Mouse (Mus musculus) bone marrow macrophage, adult 2 months (primary cell): ENCODE results near the gene Tap1. TPM values are rescaled to one million over a fixed set of nuclear protein-coding genes. Genes with fewer than 3 reads are reported as not detected.
A peak's percentile ranks its signal among the peaks of the same experiment; 100 is the strongest.

ENCODE experiments used
- H3K27ac ChIP-seq: 2 replicates; pipeline ENCODE4 v1.5.1; 2012; ENCODE audit warnings: low read depth, low read length; ENCODE audit not compliant: insufficient read depth
- H3K4me1 ChIP-seq: 2 replicates; pipeline ENCODE4 v1.6.1; 2012; ENCODE audit warnings: low read length; ENCODE audit not compliant: control insufficient read depth, insufficient read depth
- H3K4me3 ChIP-seq: 2 replicates; pipeline ENCODE4 v1.5.1; 2012; ENCODE audit warnings: mild to moderate bottlenecking, low read length, moderate library complexity; ENCODE audit not compliant: insufficient read depth
- CTCF ChIP-seq: IDR thresholded peaks from 2 replicates; pipeline ENCODE4 v1.5.1; 2012; ENCODE audit warnings: low read depth, mild to moderate bottlenecking, low read length, moderate library complexity
- POLR2A ChIP-seq: IDR thresholded peaks from 2 replicates; pipeline ENCODE4 v1.6.1; 2012; ENCODE audit warnings: mild to moderate bottlenecking, low read depth, low read length, borderline replicate concordance
- polyA plus RNA-seq: library from polyadenylated mRNA; stranded (reverse); fragments of >200 nt; gene quantifications from 2 replicates; pipeline ENCODE4 v1.2.4, GENCODE M21; 2012; ENCODE audit not compliant: missing spikeins, insufficient read depth, insufficient read length

Gene Tap1
- polyA plus RNA-seq, 1 experiment: 60.8 TPM

DNA sequence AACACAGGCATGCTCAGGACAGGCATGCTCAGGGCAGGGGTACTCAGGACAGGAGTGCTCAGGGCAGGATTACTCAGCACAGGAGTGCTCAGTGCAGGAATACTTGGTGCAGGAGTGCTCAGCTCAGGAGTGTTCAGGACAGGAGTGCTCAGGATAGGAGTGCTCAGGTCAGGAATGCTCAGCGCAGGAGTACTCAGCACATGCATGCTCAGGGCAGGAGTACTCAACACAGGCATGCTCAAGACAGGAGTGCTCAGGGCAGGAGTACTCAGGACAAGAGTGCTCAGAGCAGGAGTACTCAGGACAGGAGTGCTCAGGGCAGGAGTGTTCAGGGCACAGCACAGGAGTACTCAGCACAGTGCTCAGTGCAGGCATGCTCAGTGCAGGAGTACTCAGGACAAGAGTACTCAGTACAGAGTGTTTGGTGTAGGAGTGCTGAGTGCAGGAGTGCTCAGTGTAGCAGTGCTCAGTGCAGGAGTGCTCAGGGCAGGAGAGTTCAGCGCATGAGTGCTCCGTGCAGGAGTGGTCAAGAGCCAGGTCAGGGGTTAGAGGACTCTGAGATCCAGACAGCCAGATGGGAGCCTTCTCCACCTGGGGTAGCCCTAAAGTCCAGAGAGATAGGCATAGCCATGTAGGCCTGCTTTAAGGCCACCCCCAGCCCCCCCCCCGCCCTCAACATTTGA lies 15.5 kb downstream of the Tap1 start:
- no peak for TF ChIP-seq POLR2A
- no peak for TF ChIP-seq CTCF
- H3K27ac ChIP-seq: no peak overlapping the region
- H3K4me3 ChIP-seq: no peak overlapping the region
- H3K4me1 ChIP-seq: peaks cover 12% of the 10 kb centered on the region

DNA sequence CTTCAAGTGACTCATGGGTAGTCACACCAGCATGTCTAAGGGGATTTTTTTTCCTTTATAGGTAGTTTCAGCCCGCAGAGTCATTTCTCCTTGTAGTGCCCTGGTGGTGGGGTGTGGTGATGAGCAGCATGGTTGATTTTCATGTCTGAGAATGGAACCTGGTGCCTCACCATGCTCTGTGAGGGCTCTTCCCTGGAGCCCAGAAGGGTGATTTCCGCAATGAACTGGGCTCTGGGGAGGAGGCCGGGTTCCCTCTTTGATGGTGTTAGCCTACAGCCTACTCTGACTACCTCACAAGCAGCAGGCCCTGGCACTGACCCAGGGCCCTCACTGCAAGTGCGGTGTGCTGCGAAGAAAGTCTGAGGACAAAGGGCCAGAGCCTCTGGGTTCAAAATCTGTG lies 16.1 kb downstream of the Tap1 start, which contains the start of gene Tap2:
Gene Tap2, plus strand, starts transcription at position 84 of the 400 bp plus-strand sequence.
- H3K27ac ChIP-seq: no peak within 1 kb of the TSS
- TF ChIP-seq POLR2A (no peak), CTCF (no peak)
- H3K4me3 ChIP-seq: peak within 1 kb of the TSS; percentile 98
- H3K4me1 ChIP-seq: peaks cover 12% of the 10 kb centered on the region

- H3K4me1 ChIP-seq: peaks cover 6% of the 10 kb centered on the region; the same call in 1 of the 2 replicates
- TF ChIP-seq POLR2A (no peak), CTCF (peak; percentile 90)
- H3K4me3 ChIP-seq: peak overlapping the region; percentile 98
- H3K27ac ChIP-seq: 0 out of 2 replicates have a peak overlapping the region, but pooled peaks have one; percentile 28
Measured at GRCm38 (mm10) chr17:34204303-34205010, 17.1 kb downstream of the Tap1 start.

DNA sequence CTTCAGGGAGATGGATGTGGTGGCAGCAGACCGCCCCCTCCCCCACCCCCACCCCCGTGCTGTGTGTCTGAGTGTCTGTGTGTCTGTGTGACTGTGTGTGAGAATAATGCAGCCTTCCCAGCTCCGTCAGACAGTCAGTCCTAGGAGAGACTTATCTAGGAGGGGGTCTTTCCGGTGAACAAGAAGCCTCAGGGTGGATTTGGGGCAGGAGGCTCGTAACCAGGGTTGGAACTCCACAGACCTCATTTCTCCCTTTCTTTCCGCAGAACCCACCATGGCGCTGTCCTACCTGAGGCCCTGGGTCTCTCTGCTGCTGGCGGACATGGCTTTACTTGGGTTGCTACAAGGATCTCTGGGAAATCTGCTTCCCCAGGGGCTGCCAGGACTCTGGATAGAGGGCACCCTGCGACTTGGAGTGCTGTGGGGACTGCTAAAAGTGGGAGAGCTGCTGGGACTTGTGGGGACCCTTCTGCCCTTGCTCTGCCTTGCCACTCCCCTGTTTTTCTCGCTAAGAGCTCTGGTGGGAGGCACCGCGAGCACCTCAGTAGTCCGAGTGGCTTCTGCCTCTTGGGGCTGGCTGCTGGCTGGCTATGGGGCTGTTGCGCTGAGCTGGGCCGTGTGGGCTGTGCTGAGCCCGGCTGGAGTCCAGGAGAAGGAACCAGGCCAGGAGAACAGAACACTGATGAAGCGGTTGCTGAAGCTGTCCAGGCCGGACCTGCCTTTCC lies 17.8 kb downstream of the Tap1 start:
- Histone ChIP-seq H3K4me3 (peak overlapping the region; percentile 98), H3K27ac (no peak overlapping the region), H3K4me1 (peaks cover 6% of the 10 kb centered on the region; the same call in 1 of the 2 replicates)
- TF ChIP-seq CTCF (no peak), POLR2A (no peak)

- Histone ChIP-seq H3K27ac (no peak overlapping the region), H3K4me3 (peak overlapping the region; percentile 98), H3K4me1 (peaks cover 6% of the 10 kb centered on the region; the same call in 1 of the 2 replicates)
- no peak for TF ChIP-seq POLR2A
- peak; percentile 16; the same call in 1 of the 2 replicates for TF ChIP-seq CTCF
Measured at GRCm38 (mm10) chr17:34205746-34206176, 18.4 kb downstream of the Tap1 start.

DNA sequence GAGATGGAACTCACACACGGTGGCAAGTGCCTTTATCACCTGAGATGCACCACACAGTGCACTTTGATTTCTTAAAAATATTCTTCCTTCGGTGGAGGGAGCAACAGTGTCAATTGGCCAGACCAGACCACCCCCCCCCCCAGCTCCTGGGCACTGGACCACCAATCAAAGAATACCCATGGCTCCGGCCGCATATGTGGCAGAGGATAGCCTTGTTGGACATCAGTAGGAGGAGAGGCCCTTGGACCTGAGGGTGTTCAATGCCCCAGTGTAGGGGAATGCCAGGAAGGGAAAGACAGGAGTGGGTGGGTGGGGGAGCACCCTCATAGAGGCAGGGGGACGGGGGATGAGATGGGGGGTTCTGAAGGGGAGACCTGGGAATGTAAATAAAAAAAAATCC lies 19.4 kb downstream of the Tap1 start:
- Histone ChIP-seq H3K27ac (no peak overlapping the region), H3K4me1 (peaks cover 6% of the 10 kb centered on the region; the same call in 1 of the 2 replicates), H3K4me3 (no peak overlapping the region)
- TF ChIP-seq POLR2A (no peak), CTCF (no peak)

DNA sequence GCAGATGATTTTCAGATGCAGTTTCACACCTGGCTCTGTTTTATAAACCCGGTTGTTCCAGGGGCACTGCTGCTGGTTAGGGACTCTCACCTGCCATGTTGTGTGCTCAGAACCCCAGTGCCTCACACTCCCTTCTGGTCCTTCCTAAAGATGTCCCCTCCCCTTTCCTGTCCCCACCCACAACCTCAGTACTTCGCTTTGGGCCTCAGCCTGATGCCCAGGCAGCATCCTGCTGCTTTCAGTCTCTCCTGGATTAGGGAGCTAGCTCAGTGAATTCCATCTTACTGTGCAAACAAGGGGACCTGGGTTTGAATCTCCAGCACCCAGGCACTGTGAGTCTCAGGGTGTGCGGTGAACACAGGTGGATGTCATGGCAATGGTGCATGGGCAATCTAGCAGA lies 20.1 kb downstream of the Tap1 start:
- Histone ChIP-seq H3K27ac (no peak overlapping the region), H3K4me3 (no peak overlapping the region), H3K4me1 (peaks cover 6% of the 10 kb centered on the region; the same call in 1 of the 2 replicates)
- no peak for TF ChIP-seq CTCF
- TF ChIP-seq POLR2A: no peak

- Histone ChIP-seq H3K4me3 (no peak overlapping the region), H3K4me1 (peaks cover 6% of the 10 kb centered on the region; the same call in 1 of the 2 replicates), H3K27ac (no peak overlapping the region)
- TF ChIP-seq CTCF (no peak), POLR2A (no peak)
Measured at GRCm38 (mm10) chr17:34207866-34208265, 20.5 kb downstream of the Tap1 start.

DNA sequence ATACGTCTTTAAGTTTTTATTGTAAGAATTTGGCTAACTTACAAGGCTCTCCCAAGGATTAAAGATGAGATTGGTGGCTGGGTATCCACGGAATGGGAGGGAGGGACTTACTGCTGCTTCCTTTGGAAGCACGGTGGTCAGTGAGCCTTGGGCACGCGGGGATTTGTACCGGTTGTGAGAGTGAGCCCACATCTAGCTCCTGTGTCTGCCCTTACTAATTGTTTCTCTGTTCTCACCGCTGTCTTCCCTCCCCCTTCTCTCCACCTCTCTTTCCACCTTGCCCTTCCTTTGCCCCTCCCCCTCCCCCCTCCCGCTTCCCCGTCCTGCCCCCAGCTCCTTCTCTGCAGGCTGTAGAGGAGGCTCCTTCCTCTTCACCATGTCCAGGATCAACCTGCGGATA lies 21.1 kb downstream of the Tap1 start:
- H3K4me3 ChIP-seq: no peak overlapping the region
- H3K27ac ChIP-seq: no peak overlapping the region
- no peak for TF ChIP-seq POLR2A
- no peak for TF ChIP-seq CTCF
- peaks cover 6% of the 10 kb centered on the region; the same call in 1 of the 2 replicates for H3K4me1 ChIP-seq
